Mouse (Mus musculus) lung, postnatal 0 days (tissue): ENCODE measurements around the gene Ece1.

Experiments used
- CTCF ChIP-seq: IDR thresholded peaks from 2 replicates; pipeline ENCODE4 v1.5.1; 2016; ENCODE audit warnings: antibody characterized with exemption, mild to moderate bottlenecking
- EP300 ChIP-seq: IDR thresholded peaks from 2 replicates; pipeline ENCODE4 v1.6.1; 2016; ENCODE audit warnings: antibody characterized with exemption, mild to moderate bottlenecking, control low read depth

DNA sequence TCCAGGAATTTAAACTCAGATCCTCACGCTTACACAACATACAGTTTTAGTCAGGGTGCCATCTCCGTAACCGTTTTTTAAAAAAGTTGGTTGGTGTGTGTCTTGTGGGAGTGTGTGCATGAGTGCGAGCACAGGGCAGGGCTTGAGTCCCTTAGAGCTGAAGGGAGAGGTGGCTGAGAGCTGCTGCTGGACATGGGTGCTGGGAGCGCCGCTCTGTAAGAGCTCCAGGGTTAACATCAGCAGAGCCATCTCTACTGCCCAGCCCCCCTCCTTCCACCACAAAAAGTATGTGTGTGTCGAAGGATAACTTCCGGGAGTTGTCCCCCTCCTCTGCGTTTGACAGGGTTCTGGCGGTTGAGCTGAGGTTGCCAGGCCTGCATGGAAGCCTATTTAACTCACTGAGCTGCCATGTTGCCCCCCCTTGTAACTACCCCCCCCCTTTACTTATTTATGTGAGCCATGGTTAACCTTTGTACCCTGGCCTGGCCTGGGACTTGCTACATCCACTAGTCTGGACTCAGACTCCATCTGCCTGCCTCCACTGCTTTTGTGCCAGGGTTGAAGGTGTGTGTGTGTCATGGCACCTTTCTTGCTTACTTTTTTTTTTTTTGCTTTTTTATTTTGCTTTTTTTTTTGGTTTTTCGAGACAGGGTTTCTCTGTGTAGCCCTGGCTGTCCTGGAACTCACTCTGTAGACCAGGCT is 142.0 kb downstream of the Ece1 start:
- no peak for TF ChIP-seq CTCF
- TF ChIP-seq EP300: no peak
